Mouse (Mus musculus) lung, postnatal 0 days (tissue): ENCODE measurements around the gene Etv6.

Experiments
- CTCF ChIP-seq: IDR thresholded peaks from 2 replicates; pipeline ENCODE4 v1.5.1; 2016; ENCODE audit warnings: antibody characterized with exemption, mild to moderate bottlenecking
- EP300 ChIP-seq: IDR thresholded peaks from 2 replicates; pipeline ENCODE4 v1.6.1; 2016; ENCODE audit warnings: antibody characterized with exemption, mild to moderate bottlenecking, control low read depth

DNA sequence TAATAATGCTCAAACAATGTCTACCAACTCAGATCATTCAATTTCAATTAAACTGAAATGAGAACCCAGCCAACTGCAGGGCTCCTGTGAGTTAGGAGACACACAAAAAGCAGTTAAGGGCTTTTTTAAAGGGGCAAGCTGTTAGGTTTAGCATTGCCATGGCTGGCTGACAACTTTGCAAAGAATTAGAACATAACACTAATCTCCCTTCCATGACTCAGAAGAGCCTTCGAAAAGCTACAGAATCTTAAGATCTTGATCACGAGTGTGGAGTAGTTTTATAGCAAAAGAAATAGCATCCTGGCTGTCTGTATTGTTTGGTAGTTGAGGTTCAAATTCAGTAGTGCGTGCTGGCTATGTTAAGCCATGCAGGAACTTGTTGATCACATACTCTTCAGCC is 182.9 kb downstream of the Etv6 start:
- TF ChIP-seq CTCF (no peak), EP300 (no peak)
